ENCODE assay signal across 8 mouse cellular contexts in the genomic region with DNA sequence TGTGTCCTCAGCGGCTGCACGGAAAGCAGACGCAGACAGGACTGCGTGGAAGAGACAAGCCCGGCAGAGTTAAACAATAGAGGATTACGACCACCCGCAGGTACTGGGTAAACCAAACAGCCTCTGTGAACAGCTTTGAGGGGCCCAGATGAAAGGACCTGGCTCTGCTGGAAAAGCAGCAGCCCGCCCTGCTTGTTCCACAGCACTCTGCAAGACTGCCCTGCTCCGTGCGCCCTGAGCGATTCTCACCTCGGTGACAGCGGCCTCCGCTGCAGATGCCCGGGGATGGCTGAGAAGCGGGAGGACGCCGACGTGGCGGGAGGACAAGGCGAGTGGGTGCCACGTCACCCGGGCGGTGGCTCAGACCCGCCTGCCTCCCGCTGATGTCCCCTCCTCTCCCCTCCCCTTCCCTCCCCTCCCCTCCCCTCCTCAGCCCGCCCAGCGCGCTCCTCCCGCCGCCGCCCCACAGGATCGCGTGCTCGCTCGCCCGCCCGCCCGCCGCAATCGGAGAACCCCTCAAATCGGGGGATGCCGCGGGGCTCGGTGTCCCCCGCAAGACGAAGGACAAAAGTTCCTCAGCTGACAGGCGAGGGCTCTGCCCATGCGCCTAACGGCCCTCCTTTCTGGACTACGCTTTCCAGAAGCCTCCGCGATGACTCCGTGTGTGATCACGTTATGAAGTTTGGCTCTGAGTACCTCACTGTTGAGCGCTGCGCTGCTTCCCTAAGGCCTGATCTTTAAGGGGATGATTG. TPM values are rescaled to one million over a fixed set of nuclear protein-coding genes. Genes with fewer than 3 reads are reported as not detected.
A peak's percentile ranks its signal among the peaks of the same experiment; 100 is the strongest.
DNase-seq lines count a peak whose midpoint lies in the region; ATAC-seq and TF ChIP-seq lines count a peak whose summit lies in the region.

A gene (minus strand): TSS at position 364 of the 752 bp plus-strand sequence.

- POLR2A ChIA-PET in Patski (lab: Charles Lee) = interaction anchor here (0.6 kb wide), 1 partner anchor 24 kb away, joined by 3 read pairs; no protein-coding TSS in a partner anchor

- CTCF ChIA-PET in Patski (lab: Charles Lee) = no interaction called here

- peak within 1 kb of the TSS; percentile 82 for H3K27ac ChIP-seq in hindbrain, embryonic 12.5 days

- no peak for TF ChIP-seq CTCF in Patski (IDR thresholded peaks at IDR 0.05)

- peak within 1 kb of the TSS; percentile 71 for H3K9ac ChIP-seq in hindbrain, embryonic 12.5 days

- peak; percentile 79 for ATAC-seq in Patski
- ATAC-seq in hindbrain, embryonic 12.5 days (ENCODE audit: low FRiP score) = peak; percentile 95

- in situ Hi-C loops in Patski (cut with MboI; ENCODE audit: low pct_unique_long_range_greater_than_20kb) = no loop called here

- H3K4me1 ChIP-seq in hindbrain, embryonic 12.5 days = peaks cover 20% of the 10 kb centered on the region

- WGBS in hindbrain, embryonic 12.5 days = under 1% methylated on average over 43 of the region's 57 CpGs

- no peaks in the 10 kb centered on the region for H3K9me3 ChIP-seq in hindbrain, embryonic 12.5 days (replicated peaks)

- no peaks in the 10 kb centered on the region for H3K36me3 ChIP-seq in hindbrain, embryonic 12.5 days

- H3K27me3 ChIP-seq in Patski = no peaks in the 10 kb centered on the region
- H3K27me3 ChIP-seq in hindbrain, embryonic 12.5 days = peaks cover 16% of the 10 kb centered on the region

- DNase-seq in Patski (ENCODE audit: low read depth, low spot score) = no peak
- peak; percentile 88 for DNase-seq in cerebellum, adult 9-11 months
- peak; percentile 75 to 78 for DNase-seq in frontal cortex, postnatal 14 days (ENCODE audit: low spot score in 2 of 2)
- peak; percentile 71 for DNase-seq in layer of hippocampus, postnatal 25 days (ENCODE audit: extremely low spot score in 1 of 2, low spot score in 1 of 2)
- peak; percentile 86 for DNase-seq in lung, postnatal 10 days
- peak; percentile 55 for DNase-seq in retina, postnatal 7 days (ENCODE audit: low read depth, low spot score)
- DNase-seq in urinary bladder, postnatal 36 days (ENCODE audit: low spot score in 2 of 2) = peak; percentile 55 to 77

- H3K4me3 ChIP-seq in hindbrain, embryonic 12.5 days = peak within 1 kb of the TSS; percentile 50

- peak within 1 kb of the TSS; percentile 63 for H3K4me2 ChIP-seq in hindbrain, embryonic 12.5 days (replicated peaks)

RNA-seq across cellular contexts. Expression of the gene that starts here (rescaled TPM):
- 3.3 TPM for polyA plus RNA-seq in Patski (2021)
- 12.8 and 17.0 TPM in 2 replicates for polyA plus RNA-seq in hindbrain, embryonic 12.5 days (2016; fragmentation: Nextera tagmentation; extraction: Ambion mirVana)
- total RNA-seq in layer of hippocampus, postnatal 25 days (2021) = 10 to 100 TPM; 16.2 to 17.1 TPM
